Mouse (Mus musculus) heart, postnatal 0 days (tissue): ENCODE data around the gene E130309D02Rik. TPM values are rescaled to one million over a fixed set of nuclear protein-coding genes. Genes with fewer than 3 reads are reported as not detected.
A peak's percentile ranks its signal among the peaks of the same experiment; 100 is the strongest.

Source experiments
- ATAC-seq: fragments of 200-750 bp; cut with Nextera tagmentation; 2 replicates; pipeline ENCODE4 v1.8.0; 2017; ENCODE audit warnings: low read depth, moderate number of reproducible peaks, moderate library complexity; ENCODE audit not compliant: insufficient read depth
- DNase-seq: peaks from one replicate; pipeline ENCODE4 v3.0.0-alpha.2; 2016; ENCODE audit warnings: low spot score
- H3K27ac ChIP-seq: fragments of 300-500 bp; sonication (generic); 2 replicates; pipeline ENCODE4 v1.5.1; 2014; ENCODE audit warnings: low read depth, mild to moderate bottlenecking
- H3K27me3 ChIP-seq: fragments of 300-500 bp; sonication (generic); 2 replicates; pipeline ENCODE4 v1.6.1; 2014; ENCODE audit warnings: low read length, mixed read lengths; ENCODE audit not compliant: control insufficient read depth, insufficient read depth
- H3K36me3 ChIP-seq: fragments of 300-500 bp; sonication (generic); replicated peaks from 2 replicates; pipeline ENCODE4 v1.6.1; 2014; ENCODE audit warnings: low read length, mixed read lengths; ENCODE audit not compliant: control insufficient read depth, insufficient read depth
- H3K4me1 ChIP-seq: fragments of 300-500 bp; sonication (generic); 2 replicates; pipeline ENCODE4 v1.6.1; 2014; ENCODE audit warnings: antibody characterized with exemption; ENCODE audit not compliant: control insufficient read depth, insufficient read depth
- H3K4me2 ChIP-seq: fragments of 300-500 bp; sonication (generic); 2 replicates; pipeline ENCODE4 v1.6.1; 2014; ENCODE audit warnings: low read depth, mild to moderate bottlenecking, low read length, moderate library complexity
- H3K4me3 ChIP-seq: fragments of 300-500 bp; sonication (generic); 2 replicates; pipeline ENCODE4 v1.5.1; 2014; ENCODE audit warnings: low read depth, low read length
- H3K9ac ChIP-seq: fragments of 300-500 bp; sonication (generic); replicated peaks from 2 replicates; pipeline ENCODE4 v1.6.1; 2014; ENCODE audit warnings: low read depth, low read length, mixed read lengths
- H3K9me3 ChIP-seq: fragments of 300-500 bp; sonication (generic); replicated peaks from 2 replicates; pipeline ENCODE4 v1.6.1; 2016; ENCODE audit warnings: low read length; ENCODE audit not compliant: control insufficient read depth
- CTCF ChIP-seq: IDR thresholded peaks from 2 replicates; pipeline ENCODE4 v1.5.1; 2016; ENCODE audit warnings: antibody characterized with exemption, control low read depth, low read depth
- EP300 ChIP-seq: IDR thresholded peaks from 2 replicates; pipeline ENCODE4 v1.6.1; 2016; ENCODE audit warnings: antibody characterized with exemption, low read depth
- WGBS: fragments of 180-500 bp; shearing (Covaris S2); extraction: QIAGEN DNeasy Blood & Tissue Kit; methylation state at CpG from one replicate; pipeline ENCODE4 v1.1.7; 2014; 5-methylcytosine and 5-hydroxymethylcytosine counted together
- polyA plus RNA-seq: library from polyadenylated mRNA; unstranded; fragments of >200 nt; fragmentation: Nextera tagmentation; extraction: Ambion mirVana; gene quantifications from 2 replicates; pipeline ENCODE4 v1.2.1, GENCODE M21; 2015
- total RNA-seq: library from RNA; depleted of rRNA; stranded (reverse); fragments of >200 nt; gene quantifications from 2 replicates; pipeline ENCODE4 v1.2.3, GENCODE M21; 2014; ENCODE audit warnings: low replicate concordance

Gene E130309D02Rik
- total and polyA plus RNA-seq, 2 experiments from 2014 or later: 15.4 to 34.3 TPM

DNA sequence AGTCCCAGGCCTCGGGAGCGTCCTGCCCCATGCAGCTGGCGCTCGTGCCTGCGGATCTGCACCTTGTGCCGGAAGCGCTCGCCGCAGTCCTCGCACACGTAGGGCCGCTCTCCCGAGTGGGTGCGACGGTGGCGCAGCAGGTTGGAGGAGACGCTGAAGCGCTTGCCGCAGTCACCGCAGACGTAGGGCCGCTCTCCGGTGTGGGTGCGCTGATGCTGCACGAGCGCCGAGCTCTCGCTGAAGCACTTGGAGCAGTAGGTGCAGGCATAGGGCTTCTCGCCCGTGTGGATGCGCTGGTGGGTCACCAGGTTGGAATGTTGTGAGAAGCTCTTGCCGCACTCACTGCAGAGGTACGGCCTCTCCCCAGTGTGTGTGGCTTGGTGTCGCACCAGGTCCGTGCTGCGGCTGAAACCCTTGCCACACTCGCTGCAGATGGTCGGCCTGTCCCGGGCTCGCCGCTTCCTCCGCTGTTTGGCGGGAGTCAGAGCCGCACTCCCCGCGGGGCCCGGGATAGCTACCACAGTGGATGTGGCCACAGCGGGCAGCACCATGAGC, 27.3 kb downstream of the E130309D02Rik start:
- Histone ChIP-seq H3K4me3 (peak overlapping the region; percentile 36), H3K4me2 (peak overlapping the region; percentile 58), H3K9ac (no peak overlapping the region), H3K27ac (no peak overlapping the region), H3K36me3 (no peaks in the 10 kb centered on the region), H3K4me1 (no peaks in the 10 kb centered on the region), H3K9me3 (no peaks in the 10 kb centered on the region), H3K27me3 (peaks cover 74% of the 10 kb centered on the region)
- ATAC-seq (peak; percentile 14; the same call in 1 of the 2 replicates), DNase-seq (no peak)
- WGBS: 4% methylated on average over 48 of the region's 48 CpGs
- TF ChIP-seq CTCF: no peak
- no peak for TF ChIP-seq EP300

DNA sequence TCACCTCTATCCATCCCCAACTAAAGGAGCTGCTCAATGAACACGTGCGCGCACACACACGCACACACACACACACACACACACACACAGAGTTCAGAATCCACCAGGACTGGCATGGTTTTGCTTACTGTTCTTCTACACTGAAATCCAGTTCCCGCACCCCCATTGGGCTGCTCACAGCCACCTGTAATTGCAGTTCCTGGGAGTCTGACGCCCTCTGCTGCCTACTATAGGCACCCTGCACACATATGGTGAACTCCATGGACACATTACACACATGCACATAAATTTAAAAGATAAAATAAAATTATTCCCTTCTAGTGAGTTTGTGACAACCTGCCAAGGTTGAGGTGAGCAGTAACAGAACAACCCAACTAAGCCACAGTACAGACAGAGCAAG, 30.4 kb downstream of the E130309D02Rik start:
- Histone ChIP-seq H3K36me3 (no peaks in the 10 kb centered on the region), H3K4me1 (no peaks in the 10 kb centered on the region), H3K27me3 (peaks cover 53% of the 10 kb centered on the region), H3K9ac (no peak overlapping the region), H3K4me2 (no peak overlapping the region), H3K9me3 (no peaks in the 10 kb centered on the region), H3K27ac (no peak overlapping the region), H3K4me3 (no peak overlapping the region)
- no peak for DNase-seq
- 48% methylated on average over 6 of the region's 6 CpGs for WGBS
- TF ChIP-seq CTCF: no peak
- TF ChIP-seq EP300: no peak
- no peak for ATAC-seq

DNA sequence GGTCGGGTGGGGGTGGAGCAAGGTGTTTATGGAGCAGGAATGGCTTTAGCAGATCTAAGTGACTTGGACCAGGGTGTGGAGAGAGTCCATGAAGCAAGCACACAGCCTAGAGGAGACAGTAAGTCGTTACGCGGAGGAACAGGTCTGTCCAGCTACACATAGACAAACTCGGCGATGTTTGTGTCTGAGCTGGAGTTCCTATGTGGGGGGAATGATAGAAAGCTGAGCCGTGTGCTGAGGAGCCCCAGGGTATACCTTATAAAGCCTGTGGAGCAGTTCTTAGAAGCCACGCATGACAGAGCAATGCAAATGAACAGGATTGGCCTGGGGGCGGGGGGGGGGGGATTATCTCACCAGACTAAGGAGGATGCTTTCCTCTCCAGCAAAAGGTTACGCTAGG, 35.9 kb downstream of the E130309D02Rik start:
- H3K9ac ChIP-seq: no peak overlapping the region
- no peak overlapping the region for H3K4me2 ChIP-seq
- ATAC-seq (no peak), DNase-seq (no peak)
- H3K36me3 ChIP-seq: no peaks in the 10 kb centered on the region
- no peaks in the 10 kb centered on the region for H3K9me3 ChIP-seq
- no peak overlapping the region for H3K27ac ChIP-seq
- peaks cover 26% of the 10 kb centered on the region; the same call in 1 of the 2 replicates for H3K27me3 ChIP-seq
- TF ChIP-seq CTCF (no peak), EP300 (no peak)
- H3K4me3 ChIP-seq: no peak overlapping the region
- no peaks in the 10 kb centered on the region for H3K4me1 ChIP-seq
- WGBS: 40% methylated on average over 10 of the region's 10 CpGs

DNA sequence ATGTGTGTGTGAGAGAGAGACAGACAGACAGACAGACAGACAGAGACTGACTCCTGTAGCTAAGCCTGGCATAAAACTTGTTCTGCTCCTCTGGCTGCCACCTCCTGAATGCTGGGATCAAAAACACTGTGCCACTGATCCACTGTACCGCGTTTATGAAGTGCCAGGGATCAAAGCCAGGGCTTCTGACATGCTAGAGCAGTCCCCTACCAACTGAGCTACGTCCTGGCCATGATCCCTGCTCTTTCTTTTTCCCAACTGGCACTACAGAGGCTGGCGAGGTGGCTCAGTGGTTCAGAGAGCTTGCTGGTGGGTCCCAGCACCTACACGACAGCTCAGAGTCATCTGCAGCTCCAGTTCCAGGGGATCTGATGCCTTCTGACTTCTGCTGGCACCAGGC, 39.4 kb downstream of the E130309D02Rik start:
- WGBS: 47% methylated on average over 5 of the region's 5 CpGs
- no peak for ATAC-seq
- no peak overlapping the region for H3K27ac ChIP-seq
- no peak overlapping the region for H3K9ac ChIP-seq
- no peak overlapping the region for H3K4me3 ChIP-seq
- peaks cover 1% of the 10 kb centered on the region; the same call in 1 of the 2 replicates for H3K4me1 ChIP-seq
- peaks cover 26% of the 10 kb centered on the region; the same call in 1 of the 2 replicates for H3K27me3 ChIP-seq
- DNase-seq: no peak
- no peak overlapping the region for H3K4me2 ChIP-seq
- H3K36me3 ChIP-seq: no peaks in the 10 kb centered on the region
- no peaks in the 10 kb centered on the region for H3K9me3 ChIP-seq
- no peak for TF ChIP-seq CTCF
- no peak for TF ChIP-seq EP300

DNA sequence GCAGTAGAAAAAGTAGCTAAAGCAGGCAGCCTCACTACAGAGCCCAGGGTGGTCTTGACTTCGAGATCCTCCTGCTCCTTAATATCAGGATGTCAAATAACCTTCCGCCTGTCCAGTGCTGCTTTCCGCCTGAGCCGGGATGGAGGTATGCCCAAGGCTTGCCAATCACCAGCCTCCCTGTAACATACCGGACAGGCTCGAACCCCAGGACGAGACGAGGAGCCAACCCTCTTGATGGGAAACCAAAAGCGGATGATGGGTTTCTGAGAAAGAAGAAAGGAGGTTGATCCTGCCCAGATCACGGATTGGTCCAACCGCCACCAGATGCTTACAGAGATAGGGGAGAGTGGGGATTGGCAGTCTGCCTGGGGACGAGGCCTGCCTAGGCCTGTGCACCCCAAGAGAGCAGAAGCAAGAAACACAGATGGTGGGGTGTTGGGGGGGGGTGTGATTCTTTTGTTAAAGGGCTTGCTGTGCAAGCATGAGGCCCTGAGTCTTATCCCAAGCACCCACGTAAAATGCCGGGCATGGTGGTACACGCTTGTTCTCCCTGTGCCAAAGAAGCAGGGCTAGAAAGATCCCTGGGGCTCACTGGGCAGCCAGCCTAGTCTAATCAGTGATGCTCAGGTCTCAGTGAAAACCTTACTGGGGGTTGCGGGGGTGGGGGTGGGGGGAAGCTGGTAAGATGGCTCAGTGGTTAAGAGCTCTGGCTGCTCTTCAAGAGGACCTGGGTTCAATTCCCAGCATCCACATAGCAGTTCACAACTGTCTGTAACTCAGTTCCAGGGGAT, 42.4 kb downstream of the E130309D02Rik start:
- no peak for DNase-seq
- Histone ChIP-seq H3K27me3 (peaks cover 9% of the 10 kb centered on the region; the same call in 1 of the 2 replicates), H3K9ac (no peak overlapping the region), H3K4me2 (no peak overlapping the region), H3K27ac (no peak overlapping the region), H3K9me3 (no peaks in the 10 kb centered on the region), H3K4me3 (no peak overlapping the region), H3K4me1 (peaks cover 15% of the 10 kb centered on the region), H3K36me3 (no peaks in the 10 kb centered on the region)
- 82% methylated on average over 16 of the region's 16 CpGs for WGBS
- no peak for ATAC-seq
- TF ChIP-seq EP300 (no peak), CTCF (no peak)
